Mouse (Mus musculus): ENCODE results near the gene Dnah8.

DNA sequence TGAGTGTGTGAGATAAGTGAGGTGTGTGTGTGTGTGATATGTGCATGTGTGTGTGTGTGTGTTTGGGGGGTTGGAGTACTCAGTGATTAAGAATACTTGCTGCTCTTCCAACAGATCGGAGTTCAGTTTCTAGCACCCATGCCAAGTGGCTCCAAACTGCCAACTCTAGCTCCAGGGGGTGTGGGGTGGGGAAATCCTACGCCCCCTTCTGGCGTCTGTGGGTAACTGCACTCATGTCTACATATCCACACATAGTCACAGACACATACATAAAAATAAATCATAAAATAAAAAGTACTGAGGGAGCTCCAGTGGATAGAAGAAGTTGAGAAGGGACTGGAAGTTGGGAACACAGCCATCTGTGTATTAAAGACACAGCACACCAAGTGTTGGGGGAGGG is 119.8 kb downstream of the Dnah8 start:
- TF ChIP-seq CTCF (IDR thresholded peaks at IDR 0.05 in 2 of 3, conservative IDR thresholded peaks at IDR 0.05 in 1 of 3; ENCODE audit: control insufficient read depth in 1 of 3, insufficient read depth in 1 of 3, low read depth in 2 of 3, low read length in 3 of 3, poor library complexity in 1 of 3, severe bottlenecking in 1 of 3) (peak; percentile 48 to 52 (median 48)), UBTF (IDR thresholded peaks at IDR 0.05; ENCODE audit: borderline replicate concordance, insufficient read depth, low read depth, low read length) (no peak), TAL1 (IDR thresholded peaks at IDR 0.05; ENCODE audit: low read length) (no peak)

Measured in MEL (cell line).